Mouse (Mus musculus) 416B (cell line): ENCODE results near the gene Ankrd24.
A peak's percentile ranks its signal among the peaks of the same experiment; 100 is the strongest.
"Not testable (repeated sequence)": the region's sequence is repeated elsewhere in the genome, so short reads cannot be mapped to it uniquely, and the experiment has no call there.

Source experiments
- DNase-seq: peaks from one replicate; pipeline ENCODE4 v3.0.0; 2011; ENCODE audit warnings: low read depth

Ankrd24 gene

DNA sequence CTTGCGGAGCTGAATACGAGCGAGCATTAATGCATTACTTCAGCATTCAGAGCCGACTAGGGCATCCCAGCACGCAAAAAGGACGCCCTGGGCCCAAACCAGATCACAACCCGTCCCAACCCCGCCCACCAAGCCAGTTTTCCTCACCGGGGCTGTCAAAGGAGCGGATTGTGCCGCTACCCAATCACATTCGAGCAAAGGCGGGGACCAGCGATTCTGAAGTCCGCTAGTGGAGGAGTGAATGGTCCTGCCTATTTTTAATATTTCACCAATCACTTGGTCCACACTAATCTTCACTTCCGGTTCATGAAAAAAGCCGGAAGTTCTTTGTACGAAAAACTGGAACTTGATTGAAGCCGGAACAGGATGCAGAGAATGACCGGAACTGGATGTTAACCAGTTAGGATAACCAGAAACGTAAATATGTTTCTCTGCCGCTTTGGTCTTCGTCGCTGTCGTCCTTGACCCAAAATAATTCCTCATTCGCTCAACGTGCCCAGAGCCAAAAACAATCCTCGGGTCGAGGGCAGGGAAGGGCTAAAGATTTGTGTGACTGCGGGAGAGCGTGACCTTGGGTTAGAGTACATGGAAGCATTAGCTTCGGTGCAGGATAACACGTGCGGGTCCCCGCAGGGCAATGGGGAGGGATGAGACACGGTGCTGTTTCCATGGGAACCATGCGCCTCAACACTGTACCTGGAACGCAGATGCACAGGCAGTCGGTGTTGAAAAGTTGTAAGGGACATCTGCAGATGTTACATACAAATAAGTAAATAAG is 22.2 kb upstream of the Ankrd24 start, which contains the start of gene BC025920:
TSS of gene BC025920 (plus strand) at position 297 of the 778 bp plus-strand sequence.
- peak; percentile 100 for DNase-seq

GRCm38 (mm10) chr10:81608308-81608707 is 20.0 kb upstream of the Ankrd24 start:
- DNase-seq: peak; percentile 55

- peak; percentile 67 for DNase-seq
Measured at GRCm38 (mm10) chr10:81612779-81613178, 15.6 kb upstream of the Ankrd24 start.

DNA sequence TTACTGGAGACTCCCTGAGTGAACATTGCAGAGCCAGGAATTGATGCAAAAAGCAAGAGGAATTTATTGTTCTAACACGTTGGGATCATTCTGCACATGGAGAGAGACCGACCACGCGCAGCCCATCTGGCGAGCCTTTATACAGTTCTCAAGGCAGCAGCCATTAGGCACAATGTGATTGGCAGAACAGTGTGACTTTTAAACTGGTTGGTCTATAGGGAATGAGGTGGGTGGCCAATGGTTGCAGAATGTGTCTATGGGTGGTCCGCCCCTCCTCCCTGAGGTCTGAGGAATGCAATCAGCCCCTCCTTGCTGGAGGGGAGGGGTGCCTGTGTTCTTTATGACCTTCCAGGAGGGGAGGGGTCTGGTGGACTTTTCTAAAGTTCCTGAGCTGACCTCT is 12.9 kb upstream of the Ankrd24 start:
- no peak for DNase-seq

GRCm38 (mm10) chr10:81619976-81620375 is 8.4 kb upstream of the Ankrd24 start:
- DNase-seq: no peak

- DNase-seq: no peak
Measured at GRCm38 (mm10) chr10:81620786-81621185, 7.6 kb upstream of the Ankrd24 start.

- DNase-seq: no peak
Measured at GRCm38 (mm10) chr10:81623441-81623840, 4.9 kb upstream of the Ankrd24 start.

GRCm38 (mm10) chr10:81626101-81626993 is 2.0 kb upstream of the Ankrd24 start:
- peak; percentile 77 for DNase-seq

DNA sequence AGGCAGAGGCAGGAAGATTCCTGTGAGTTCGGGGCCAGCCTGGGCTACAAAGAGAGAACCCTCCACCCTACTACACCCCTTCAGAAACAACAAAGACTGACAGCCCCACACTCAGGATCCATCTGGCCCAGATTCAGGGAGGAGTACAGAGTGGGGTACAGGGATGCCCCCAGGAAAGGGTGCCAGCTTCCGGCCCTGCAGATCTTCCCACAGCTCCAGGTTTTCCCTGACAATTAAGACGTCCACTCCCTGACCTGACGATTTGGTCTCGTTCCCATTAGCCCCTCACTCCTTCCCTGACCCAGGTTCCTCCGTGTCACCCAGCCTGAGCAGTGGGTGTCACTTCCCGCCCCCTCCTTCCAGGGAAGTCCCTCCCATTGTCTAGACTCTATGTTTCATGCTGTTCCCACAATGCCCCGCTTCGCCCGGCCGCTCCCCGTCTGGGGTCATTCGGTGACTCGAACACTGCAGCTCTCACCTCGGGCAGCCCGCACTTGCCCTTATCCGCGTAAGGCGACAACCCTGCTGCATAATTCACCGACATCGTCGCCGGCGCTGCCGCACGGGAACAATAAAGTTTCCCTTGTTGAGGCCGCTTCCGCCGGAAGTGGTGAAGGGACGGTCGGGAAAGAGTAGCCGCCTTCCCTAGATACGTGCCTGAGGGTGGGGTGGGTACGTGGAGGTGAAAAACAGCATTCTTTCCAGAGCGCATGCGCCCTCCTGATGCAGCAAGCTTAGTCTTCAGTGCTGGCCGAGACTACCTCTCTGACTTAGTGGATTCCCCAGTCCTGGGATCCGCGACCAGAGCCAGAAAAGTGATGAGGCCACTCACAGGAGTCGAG is 1.1 kb upstream of the Ankrd24 start, which contains the start of gene Sirt6:
TSS of gene Sirt6 (minus strand) at position 804 of the 842 bp plus-strand sequence.
- DNase-seq: peak; percentile 98

DNA sequence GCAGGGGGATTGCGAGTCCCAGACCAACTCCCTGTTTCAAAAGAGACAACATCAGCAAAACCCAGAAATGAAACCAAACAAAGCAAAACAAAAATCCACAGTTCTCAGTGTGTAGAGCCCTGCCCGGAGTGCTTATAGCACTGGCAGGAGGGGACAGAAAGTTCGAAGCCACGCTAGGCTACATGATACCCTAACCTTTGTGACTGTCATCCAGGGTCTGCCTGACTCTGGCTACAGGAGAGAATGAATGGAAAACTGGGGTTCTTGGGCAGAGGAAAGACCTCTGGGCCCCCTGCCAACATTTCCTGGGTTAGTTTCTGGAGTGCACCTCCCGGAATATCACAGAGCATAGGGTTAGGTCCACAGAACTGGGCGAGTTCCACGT is 512 bp upstream of the Ankrd24 start:
- no peak for DNase-seq

DNA sequence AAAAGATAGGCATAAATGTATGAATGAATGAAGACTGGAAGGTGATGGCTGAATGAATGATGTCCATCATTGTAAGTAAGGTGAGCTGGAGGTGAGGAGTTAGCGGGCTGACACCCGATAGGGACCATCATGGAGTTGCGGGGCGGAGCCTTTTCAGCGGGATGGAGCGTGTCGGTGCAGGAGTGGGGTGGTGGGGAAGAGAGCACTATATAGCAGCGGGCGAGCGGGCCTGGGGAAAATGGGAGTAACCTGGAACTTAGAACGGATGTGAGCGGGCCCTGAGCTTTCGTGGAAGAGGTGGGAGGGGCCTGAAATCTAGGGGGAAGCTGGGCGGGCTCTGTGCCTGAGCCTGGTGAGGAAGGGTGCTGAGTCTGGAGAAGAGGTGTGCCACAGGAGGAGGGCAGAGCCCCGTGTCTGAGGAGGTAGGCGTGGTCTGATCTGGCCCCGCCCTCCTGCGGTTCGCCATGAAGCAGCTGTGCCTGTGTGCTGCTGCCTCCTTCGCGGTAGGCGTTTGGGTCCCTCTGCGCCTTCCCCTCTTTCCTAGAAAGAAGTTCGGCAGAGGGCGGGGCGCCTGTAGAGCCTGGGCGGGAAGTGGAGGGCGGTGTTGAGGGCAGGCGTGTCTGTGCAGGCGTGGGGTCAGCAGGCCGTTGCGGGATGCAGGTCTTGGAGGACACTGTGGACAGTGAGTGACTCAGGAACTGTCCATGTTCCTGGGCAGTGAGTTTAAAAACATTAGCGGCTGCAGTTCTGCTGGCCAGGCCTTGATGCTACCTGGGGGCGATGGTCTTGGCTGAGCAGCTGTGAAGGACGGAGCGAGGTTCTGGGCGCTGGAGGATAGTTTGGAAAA is 5.1 kb downstream of the Ankrd24 start:
- DNase-seq: peak; percentile 93

GRCm38 (mm10) chr10:81636338-81636737 is 8.0 kb downstream of the Ankrd24 start:
- no peak for DNase-seq

DNA sequence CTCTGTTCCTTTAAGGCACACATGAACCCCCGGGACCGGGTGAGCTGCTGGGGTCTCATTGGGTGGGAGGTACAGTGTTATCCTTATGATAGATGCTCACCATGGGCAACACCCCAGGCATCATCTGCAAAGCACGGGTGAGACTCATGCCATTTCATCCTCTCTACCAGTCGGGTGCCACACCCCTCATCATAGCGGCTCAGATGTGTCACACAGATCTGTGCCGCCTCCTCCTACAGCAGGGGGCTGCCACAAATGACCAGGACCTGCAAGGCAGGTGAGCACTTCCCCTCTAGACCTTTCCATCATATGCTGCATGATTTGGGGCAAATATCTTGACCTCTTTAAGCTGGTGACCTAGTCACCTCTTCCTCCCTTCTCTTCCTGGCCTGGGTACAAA is 9.8 kb downstream of the Ankrd24 start:
- DNase-seq: no peak

DNA sequence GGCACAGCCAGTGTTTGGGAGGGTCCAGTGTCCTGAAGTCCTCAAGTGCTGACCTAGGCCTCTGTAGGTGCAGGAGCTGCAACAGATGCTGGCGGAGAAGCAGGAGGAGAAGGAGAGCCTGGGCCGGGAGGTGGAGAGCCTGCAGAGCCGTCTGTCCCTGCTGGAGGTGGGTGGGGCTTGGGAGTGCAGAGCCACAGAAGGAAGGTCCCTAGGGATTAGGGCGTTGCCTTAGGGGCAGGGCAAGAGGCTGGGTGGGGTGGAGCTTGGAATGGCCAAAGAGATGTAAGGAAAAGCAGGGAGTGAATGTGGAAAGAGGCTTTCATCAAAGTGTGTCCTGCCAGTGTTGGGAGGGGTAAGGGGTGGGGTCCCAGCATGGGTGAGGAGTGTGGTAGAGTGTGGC is 12.5 kb downstream of the Ankrd24 start:
- not testable (repeated sequence) for DNase-seq

GRCm38 (mm10) chr10:81641566-81641965 is 13.2 kb downstream of the Ankrd24 start:
- no peak for DNase-seq

GRCm38 (mm10) chr10:81641978-81642647 is 13.8 kb downstream of the Ankrd24 start:
- DNase-seq: no peak

- DNase-seq: no peak
Measured at GRCm38 (mm10) chr10:81642648-81643448, 14.5 kb downstream of the Ankrd24 start.

- DNase-seq: peak; percentile 97
Measured at GRCm38 (mm10) chr10:81643449-81644055, 15.2 kb downstream of the Ankrd24 start.

DNA sequence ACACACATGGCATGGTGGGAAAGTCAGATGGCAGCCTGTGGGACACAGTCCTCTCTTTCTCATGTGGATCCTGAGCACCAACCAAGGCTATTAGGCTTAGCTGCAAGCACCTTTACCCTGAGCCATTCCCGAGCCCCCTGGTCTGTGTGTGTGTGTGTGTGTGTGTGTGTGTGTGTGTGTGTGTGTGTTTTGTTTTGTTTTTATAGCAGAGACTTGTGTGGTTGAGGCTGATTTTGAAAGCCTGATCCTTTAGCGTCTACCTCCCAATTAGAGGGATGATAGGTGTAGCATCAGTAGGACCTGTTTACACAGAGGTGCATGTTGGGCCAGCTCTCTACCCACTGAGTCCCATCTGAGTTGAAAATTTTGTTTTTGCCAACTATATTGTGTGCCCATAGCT is 15.8 kb downstream of the Ankrd24 start:
- no peak for DNase-seq
